Mouse (Mus musculus): Measurements from ENCODE around the gene Eml2.

Eml2 gene

DNA sequence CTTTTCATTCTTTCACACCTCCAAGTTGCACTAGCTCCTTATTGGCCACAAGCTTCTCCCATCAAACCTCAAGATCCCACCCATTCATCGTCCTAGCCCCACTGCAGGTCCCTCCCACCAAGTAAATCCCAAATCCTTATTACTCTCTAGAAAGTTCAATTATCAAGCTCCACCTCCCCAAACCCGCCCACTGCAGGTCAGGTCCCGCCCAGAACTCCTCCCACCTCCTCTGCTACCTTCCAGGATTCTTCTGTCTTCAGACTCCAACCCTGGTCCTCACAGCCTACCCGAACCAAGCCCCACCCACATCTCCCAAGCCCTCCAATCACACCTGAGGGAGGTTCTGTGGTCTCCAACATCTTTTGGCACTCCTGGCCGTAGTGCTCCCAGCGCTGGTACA is 12.0 kb upstream of the Eml2 start:
- peak; percentile 46 to 59 for DNase-seq

DNA sequence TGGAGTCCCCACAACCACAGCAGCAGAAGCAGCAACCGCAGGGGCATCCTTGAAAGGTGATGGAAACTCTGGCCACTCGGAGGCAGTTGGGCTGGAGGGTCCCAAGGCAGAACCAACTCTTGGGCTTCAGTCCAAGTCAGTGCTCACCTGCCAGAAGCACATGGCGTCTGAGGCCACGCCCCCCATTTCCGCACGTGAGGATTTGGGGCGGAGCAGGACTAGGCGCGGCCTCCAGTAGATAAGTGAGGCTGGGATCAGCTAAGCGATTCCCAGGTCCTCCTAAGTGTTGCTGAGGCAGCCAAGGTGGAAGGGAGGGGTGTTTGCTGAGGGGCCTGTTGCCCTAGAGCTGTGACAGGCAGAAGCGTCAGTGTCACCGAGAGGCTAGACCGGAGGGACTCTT is 11.2 kb upstream of the Eml2 start:
- peak in 1 of 2 experiments; percentile 34 for DNase-seq

DNA sequence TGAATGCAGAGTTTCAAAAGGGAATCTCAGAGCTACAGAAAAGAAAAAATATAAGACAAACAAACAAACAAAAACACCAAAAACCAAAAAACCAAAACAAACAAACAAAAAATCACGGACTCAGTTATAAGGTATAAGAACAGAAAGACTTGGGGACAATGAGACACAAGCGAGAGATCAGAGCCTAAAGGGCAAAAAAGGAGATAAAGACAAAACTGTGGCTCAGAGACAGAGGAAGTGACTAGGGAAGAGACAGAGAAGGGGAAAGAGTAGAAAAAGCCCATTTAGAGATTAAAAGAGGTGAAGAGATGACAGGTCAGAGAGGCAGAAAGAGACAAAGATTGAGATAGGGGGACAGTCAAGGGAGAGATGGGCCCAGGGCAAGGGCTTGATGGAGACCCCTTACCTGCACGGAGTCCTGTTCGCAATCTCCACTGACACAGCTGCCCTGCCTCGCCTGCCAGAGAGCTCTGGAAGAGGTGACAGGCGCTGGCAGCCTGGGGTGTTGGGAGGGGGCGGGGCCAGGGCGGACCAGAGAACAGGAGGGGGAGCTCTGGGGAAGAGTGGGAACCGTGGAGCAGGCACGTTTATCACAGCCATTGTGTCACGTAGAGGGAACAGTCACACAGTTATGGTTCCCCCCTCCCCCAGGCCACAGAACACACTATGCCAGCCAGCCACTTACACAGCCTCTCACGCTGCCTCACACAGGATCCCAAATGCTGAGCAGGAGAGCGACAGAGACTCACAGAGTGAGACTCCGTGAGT is 10.4 kb upstream of the Eml2 start, which contains the start of gene Gipr:
Gipr (minus strand) TSS at position 472 of the 768 bp plus-strand sequence.
- peak in 1 of 2 experiments; percentile 38 for DNase-seq

DNA sequence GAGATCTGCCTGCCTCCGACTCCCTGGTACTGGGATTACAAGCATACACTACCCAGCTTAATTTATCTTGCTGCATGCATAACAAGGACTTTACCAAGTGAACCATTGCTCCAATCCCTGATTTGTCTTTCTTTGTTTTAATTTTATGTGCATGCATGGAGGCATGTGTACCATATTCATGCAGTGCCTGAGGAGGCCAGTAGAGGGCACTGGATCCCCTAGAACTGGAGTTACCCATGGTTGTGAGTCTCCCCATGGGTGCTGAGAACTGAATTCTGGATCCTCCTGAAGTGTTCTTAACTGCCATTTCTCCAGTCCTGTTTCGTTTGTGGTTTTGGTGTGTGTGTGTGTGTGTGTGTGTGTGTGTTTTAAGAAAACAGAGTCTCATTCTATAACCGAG is 9.2 kb upstream of the Eml2 start:
- DNase-seq, result no peak

DNA sequence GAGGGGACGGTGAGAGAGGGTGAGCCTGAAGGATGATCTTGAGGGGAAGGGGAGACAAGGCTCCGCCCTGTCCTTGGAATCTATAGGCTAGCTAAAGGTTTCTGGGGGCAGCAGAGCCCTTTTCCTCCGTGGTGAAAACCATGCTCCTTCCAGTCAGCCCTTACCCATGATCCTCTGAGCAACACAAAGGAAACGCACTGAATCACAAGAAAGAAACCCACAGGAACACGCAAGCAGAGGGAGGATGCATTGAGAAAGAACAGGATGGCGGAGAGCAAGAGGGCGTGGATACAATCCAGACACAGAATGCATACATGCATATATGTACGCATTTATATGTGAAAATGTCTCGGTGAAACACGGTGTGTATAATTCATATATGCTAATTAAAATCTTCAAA is 6.7 kb upstream of the Eml2 start:
- no peak for DNase-seq

DNA sequence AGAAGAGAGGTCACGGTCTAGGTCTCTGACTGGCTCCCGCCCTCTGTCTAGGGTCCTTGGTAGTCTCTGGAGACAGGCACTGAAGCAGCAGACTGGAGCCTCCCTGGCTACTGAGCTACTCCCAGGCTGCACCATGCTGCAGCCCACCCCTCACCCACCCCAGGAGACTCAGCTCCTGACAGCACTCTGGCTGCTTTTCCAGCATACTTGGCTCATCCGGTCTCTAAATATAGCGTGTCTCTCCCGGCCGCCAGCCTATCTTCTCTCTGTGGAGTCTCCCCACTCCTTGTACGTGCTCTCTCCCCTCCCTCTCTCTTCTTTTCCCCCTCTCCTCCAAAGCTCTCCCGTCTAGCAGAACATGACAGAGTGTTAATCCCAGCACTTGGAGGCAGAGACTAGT is 6.1 kb upstream of the Eml2 start:
- DNase-seq, result no peak

DNA sequence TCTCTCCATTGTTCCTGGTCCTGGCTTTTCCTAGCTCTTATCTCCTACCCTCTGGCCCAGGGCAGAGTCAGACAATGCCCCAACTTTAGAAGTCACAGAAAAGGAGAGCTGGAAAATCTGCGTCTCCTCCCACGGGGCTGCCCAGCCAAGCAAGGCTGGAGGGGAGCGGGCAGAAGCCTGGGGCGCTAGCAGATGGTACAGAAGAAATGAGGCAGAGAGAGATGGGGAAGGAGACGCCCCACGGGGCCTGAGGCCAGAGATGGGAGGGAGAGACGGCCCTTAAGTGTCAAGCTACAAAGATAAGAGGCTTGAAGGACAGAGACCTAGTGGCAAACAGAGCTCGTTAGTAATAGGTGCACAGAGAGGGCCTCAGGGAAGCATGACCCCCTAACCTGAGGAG is 4.4 kb upstream of the Eml2 start:
- DNase-seq, result no peak

DNA sequence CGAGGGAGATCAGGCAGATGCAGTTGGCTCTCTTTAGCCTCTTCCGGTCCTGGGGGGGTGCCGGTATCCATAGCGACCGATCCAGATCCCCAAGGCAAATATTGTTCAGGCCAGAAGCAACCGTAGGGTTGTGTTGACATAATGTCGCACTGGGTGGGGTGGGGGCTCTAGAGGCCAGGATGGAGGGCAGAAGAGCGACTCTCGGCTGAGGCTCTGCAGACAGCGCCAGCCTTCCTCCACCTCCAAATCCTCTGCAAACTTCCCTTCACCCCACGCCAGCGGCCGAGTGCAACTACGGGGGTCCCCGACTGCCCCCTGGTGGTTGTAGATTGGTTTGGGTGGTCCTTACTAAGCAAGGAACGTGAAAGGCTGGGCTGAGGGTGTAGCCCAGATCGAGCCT is 3.3 kb upstream of the Eml2 start:
- peak; percentile 83 to 89 for DNase-seq

DNA sequence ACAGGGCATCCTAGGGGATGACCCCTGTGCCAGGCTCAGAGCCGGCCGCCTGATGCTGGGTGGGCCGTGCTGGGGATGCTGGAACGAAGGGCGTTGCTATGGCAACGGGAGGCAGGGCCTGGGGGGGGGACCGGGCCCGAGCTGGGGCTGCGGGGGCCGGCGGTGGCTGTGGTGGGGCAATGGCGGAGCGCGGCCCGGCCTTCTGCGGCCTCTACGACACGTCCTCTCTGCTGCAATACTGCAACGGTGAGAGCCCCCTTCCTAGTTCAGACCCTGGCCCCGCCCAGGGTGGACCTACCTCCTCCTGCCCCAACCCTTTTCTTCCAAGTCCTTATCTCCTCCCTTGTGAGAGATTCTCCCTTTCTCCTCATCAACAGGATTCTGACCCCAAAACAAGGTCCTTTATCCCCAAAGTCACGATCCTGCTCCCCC is 311 bp downstream of the Eml2 start:
- DNase-seq, result no peak

DNA sequence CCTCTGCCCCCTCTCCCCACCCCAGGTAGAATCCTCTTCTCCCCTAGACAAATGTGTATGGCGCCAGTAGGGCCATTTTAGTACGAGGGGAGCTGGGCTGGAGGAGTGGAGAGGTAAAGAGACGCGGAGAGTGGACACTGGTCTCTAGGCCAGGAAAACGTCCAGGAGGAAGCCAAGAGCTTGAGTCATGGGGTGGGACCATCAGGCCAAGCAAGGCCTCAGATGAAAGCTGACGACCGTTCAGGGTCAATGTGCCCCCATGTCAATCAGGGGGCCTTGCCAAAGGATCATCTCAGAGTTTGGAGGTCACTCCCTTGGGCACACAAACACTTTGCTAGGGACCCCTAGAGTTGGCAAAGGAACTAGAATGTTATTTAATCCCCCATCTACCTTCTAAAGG is 995 bp downstream of the Eml2 start:
- DNase-seq, result no peak

DNA sequence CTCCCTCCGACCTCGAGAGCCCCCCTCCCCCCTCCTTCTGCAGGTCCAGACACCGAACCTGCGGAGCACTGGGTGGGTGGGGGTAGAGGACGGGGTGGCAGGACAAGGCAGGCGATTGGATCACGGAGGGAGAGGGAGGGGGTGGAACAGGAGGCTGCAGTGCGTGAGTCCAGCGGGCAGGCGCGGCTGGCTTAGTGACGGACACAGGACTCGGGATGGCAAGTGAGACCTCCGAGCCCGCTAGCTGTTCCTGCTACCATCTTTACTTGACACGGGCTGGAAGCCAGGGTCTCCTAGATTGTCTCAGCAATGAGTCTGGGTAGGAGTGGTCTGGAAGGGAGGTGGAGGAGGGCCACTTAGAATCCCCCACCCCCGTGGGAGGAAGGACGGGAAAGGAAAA is 1.8 kb downstream of the Eml2 start:
- DNase-seq, result no peak

DNA sequence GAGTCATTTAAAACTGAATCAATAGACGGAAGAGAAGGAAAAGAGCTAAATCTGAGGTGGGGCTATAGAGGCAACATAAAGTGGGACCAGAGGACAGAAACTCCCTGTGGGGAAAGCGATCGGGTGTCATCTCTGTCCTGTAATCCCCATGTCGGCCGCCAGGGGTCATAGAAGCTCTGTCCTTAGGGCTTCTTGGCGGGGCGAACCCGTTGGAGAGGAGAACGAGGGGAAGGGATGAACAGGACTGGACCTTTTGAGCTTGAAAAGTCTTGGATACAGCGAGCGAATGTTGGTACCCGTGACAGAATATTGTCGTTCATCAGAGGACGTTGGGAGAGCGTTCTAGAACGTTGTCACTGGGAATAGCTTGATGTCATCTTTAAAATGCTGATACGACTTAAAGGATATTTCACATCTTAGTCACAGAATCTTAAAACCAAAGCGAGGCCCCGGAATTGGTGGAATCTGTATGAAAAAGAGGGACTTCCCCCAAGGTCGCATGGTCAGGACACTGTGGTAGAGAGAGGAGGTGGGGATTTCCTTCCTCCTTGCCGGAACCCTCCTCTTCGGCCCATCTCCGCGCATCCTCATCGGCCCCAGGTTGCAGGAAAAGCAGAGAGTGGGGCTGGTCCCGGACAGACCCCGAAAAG is 2.3 kb downstream of the Eml2 start:
- peak; percentile 58 to 81 for DNase-seq

DNA sequence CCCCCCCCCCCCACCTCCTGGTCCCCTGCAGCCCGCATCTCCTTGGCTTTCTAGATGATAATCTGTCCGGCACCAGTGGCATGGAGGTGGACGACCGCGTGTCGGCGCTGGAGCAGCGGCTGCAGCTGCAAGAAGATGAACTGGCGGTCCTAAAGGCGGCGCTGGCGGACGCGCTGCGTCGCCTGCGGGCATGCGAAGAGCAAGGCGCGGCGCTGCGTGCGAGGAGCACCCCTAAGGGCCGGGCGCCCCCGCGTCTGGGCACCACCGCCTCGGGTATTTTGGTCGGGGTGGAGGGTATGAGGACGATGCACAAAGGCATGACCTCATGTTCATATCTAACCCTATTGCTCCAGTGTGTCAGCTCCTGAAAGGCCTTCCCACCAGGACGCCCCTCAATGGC is 3.0 kb downstream of the Eml2 start:
- DNase-seq, result peak; percentile 80

DNA sequence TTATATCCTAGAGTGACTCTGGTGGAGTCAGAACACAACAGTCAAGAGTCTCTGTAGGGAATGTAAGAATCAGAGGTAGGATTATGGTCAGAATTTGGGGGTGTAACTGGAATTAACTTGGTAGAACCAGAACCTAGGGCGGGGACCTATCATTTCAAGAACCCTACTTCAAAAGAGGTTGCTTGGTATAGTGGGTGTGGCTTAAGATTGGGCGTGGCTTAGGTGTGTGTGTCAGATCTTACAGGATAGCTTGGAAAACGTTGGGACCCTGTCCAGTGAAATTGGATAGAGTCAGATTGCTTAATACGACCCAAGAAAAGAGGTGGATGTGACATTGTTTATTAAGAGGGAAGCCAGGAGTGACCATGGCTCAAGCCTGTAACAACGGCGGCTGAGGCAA is 3.7 kb downstream of the Eml2 start:
- no peak for DNase-seq

DNA sequence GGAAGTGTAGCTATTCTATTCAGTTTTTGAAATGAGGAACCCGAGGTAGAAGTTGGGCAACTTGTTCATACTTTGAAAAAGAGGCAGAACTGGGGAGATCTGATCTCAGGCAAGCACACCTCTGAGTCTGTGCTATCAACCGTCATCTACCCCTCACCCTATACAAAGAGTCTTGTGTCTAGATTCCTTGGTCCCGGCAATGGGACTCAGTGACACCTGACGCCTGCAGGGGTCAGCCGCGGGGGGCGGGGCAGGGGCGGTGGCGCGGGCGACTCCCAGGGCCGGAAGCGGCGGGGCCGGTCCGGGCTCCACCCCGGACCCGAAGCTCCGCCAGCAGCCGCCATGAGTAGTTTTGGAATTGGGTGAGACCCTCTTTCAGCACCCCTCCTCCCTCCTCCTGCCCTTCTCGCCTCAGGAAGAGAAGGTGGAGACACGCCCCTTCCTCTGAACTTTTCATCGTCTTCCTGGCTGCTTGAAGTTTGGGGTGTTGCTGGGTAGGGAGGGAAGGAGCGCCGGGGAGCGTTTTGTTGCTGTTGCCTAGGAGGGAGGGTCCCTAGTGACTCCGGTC is 4.7 kb downstream of the Eml2 start:
- DNase-seq, result peak; percentile 68 to 76

DNA sequence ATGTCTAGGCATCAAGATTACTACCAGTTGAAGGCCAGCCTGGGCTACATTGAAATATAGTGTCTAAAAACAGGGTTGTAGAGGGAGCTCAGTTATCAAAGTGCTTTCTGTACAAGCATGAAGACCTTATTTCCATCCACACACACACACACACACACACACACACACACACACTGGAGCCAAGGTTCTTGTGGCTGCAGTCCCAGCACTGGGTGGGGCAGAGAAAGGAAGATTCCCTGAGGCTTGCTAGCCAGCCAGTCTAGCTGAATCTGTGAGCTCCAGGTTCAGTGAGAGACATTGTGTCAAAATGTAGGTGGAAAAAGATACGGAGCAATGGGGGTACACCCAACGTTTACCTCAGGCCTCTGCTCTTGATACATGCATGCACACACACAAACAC is 8.0 kb downstream of the Eml2 start:
- DNase-seq, result no peak

DNA sequence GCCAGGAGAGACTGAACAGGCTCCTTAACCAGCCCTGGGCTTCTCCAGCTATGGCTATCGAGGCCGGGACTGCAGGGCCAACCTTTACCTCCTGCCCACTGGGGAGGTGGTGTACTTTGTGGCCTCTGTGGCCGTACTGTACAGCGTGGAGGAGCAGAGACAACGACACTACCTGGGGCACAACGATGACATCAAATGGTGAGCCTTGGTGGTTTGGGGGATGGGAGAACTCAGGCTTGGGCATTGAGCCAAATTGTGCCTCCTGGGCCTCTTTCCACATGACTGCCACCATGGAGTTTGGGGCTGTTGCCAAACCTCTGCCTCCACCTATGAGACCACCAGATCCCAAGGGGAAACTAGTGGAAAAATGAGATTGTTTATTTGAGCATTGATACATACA is 8.5 kb downstream of the Eml2 start:
- no peak for DNase-seq

DNA sequence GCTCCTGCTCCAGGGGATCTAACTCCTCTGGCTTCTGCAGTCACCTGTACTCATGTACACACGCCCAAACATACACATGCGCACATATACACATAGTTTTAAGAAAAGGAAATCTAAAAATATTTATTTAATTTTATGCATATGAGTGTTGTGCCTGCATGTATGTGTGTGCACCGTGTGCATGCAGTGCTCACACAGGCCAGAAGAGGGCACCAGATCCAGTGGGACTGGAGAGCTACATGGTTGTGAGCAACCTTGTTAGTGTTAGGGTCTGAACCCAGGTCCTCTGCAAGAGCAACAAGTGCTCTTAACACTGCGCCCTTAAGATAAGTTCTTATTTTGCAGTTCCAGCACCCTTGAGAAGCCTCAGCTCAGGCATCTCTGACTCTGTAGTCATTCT is 18.5 kb downstream of the Eml2 start:
- DNase-seq, result no peak

DNA sequence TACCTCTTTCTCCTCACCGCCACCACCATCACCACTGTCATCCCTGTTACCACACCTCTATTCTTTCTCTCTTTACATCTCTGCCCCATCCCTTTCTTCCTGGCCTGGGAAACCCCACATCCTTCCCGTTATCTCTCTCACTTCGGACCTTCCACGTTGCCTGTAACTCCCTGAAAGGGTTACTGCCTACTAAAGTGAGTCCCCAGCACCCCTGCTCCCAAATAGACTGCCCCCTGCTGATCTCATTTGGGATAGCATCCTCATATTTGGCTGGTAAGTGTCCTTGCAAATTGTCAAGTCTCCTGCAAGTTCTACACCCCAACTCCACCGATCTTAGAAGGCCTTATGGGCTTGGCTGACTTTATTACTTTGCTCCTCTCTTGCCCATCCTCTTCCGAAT is 20.5 kb downstream of the Eml2 start:
- DNase-seq, result peak in 1 of 2 experiments; percentile 53

DNA sequence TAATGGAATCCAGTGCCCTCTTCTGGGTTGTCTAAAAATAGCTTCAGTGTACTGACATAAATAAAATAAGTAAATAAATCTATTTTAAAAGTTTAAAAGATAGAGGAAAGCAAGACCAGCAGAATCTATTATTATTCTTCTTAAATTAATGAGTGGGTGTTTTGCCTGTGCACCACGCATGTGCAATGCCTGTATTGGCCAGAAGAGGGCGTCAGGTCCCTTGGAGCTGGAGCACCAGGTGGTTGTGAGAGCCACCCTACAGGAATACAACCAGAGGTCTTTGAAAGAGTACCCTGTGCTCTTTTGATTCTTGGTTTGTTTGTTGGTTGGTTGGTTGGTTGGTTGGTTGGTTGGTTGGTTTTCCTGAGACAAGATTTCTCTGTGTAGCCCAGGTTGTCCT is 21.8 kb downstream of the Eml2 start:
- peak in 1 of 2 experiments; percentile 57 for DNase-seq

DNA sequence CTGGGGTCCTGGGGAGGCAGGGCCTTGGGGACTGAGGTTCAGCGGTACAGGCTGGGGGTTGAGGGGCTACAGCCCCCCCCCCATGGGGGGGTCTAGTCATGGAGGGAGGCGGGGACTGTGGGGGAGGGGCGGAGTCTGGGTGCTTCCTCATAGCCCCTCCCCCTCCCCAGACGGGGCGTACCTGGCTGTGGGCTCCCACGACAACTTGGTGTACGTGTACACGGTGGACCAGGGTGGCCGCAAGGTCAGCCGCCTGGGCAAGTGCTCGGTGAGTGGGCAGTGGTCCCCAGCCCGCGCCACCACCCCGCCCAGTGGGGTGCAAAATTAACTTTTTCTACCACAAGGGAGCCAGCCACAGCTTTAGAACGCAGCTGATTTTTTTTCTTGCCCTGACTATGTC is 25.4 kb downstream of the Eml2 start:
- DNase-seq, result no peak

DNA sequence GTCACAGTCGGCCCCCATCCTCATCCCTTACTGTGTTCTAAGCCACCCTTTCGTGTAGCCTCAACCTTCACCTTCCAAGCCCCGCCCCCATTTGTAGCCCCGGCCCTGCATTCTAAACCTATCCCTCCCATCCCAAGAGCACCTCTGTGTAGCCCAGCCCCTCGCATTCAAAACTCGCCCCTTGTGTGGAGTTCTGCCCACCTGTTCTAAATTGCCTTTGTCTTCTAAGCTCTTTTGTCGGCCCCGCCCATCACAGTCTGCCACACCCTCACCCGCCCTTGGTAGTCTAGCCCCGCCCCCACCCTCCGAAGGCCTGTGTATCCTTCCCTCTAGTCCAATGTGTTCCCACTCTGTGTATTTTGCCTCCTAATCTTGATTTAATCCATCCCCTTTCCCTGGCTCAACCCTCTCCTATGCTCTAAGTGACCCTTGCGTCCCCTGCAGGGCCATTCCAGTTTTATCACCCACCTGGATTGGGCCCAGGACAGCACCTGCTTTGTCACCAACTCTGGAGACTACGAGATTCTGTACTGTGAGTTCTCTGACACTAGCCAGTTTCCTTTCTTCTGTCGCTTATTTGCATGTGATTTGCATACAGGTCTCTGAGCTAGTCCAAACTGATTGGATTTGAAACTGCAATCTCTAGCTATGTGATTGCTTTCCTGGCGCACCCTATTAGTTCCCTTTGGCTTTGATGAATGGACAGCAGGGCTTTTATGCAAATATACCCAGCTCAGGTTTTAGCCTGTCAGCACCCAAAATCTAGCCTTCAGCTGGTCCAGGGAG is 26.0 kb downstream of the Eml2 start:
- DNase-seq, result no peak

DNA sequence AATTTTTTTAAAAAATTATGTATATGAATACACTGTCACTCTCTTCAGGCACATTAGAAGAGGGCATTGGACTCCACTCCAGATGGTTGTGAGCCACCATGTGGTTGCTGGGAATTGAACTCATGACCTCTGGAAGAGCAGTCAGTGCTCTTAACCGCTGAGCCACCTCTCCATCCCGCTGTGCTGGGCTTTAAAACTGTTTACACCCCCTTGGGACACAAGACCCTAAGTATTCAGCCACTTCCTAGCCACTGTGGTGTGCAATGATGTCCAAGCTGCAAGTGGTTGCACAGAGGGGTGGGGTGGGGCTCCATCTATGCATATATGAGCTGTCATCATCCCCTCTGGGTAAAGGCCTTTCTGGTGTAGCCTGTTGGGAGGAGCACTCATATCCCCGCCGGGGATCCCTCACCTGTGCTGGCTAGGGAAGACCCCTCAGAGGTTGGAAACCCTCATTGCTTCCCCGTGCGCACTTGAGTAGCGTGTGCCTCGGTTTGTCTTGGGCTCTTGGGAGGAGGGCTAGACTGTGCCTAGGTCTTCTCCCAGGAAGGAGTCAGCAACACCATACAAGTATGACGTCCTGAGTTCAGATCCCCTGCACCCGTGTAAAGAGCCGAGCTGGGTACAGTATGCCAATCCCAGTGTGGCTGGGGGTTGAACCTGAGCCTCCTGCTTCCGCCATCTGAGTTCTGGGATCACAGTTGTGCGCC is 32.1 kb downstream of the Eml2 start:
- no peak for DNase-seq

Measured in lung, postnatal 4 days (tissue).